Mouse (Mus musculus): ENCODE data around the gene Ckap4. TPM values are rescaled to one million over a fixed set of nuclear protein-coding genes. Genes with fewer than 3 reads are reported as not detected.

The Ckap4 gene
- 86.8 and 120 TPM in 2 replicates for total RNA-seq (2012; rRNA removed)

- H3K27ac ChIP-seq (ENCODE audit: insufficient read depth, low read depth, low read length, poor library complexity, severe bottlenecking), result no peak within 1 kb of the TSS
- no peak for TF ChIP-seq MAFK (IDR thresholded peaks at IDR 0.05; ENCODE audit: insufficient read depth, low read depth, low read length)
- in situ Hi-C loops (cut with MboI; ENCODE audit: low sequenced_read_pairs in 2 of 2, unreplicated experiment in 2 of 2), result no loop called here
- H3K4me3 ChIP-seq (ENCODE audit: insufficient read depth in 1 of 2, low read depth in 1 of 2, low read length in 2 of 2, poor library complexity in 1 of 2, severe bottlenecking in 1 of 2), result peak within 1 kb of the TSS; percentile 89
- no peaks in the 10 kb centered on the region for H3K9me3 ChIP-seq (ENCODE audit: control insufficient read depth, insufficient read depth, low read depth, low read length)
- H3K36me3 ChIP-seq (ENCODE audit: control insufficient read depth, insufficient read depth, low read length, poor library complexity, severe bottlenecking), result peaks cover 6% of the 10 kb centered on the region; the same call in 1 of the 2 replicates
- peak within 1 kb of the TSS; percentile 86 for H3K9ac ChIP-seq (ENCODE audit: insufficient read depth, low read depth, low read length, poor library complexity, severe bottlenecking)
- peak; percentile 47 for DNase-seq (ENCODE audit: low read depth, low spot score)
- H3K4me1 ChIP-seq (ENCODE audit: control insufficient read depth in 2 of 2, insufficient read depth in 2 of 2, low read length in 2 of 2, poor library complexity in 1 of 2), result peaks cover 11 to 19% of the 10 kb centered on the region in 2 experiments
These were observed at the start of gene Ckap4 for GRCm38 (mm10) chr10:84533912-84534671. TSS of gene Ckap4 (minus strand) at chr10:84534062.

DNA sequence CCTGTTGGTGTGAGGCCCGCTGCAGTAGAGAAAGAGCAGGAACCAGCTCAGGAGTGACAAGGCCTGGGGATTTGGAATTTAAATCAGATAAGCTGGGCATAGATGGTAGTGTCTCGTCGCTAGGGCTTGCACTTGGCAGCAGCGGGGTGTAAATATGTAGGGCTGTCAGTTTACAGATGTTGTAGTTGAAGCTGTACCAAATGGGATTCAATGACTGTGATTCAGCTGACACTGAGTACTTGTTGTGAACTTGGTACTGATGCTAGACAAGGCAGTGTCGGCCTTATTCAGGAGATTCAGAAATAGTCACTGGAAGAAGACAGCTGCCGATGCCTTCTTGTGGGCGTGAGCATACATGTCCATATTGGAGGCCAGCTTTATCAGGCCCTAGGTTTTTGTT is 48.4 kb upstream of the Ckap4 start:
- H3K9ac ChIP-seq (ENCODE audit: insufficient read depth, low read depth, low read length, poor library complexity, severe bottlenecking), result no peak overlapping the region
- no peaks in the 10 kb centered on the region for H3K9me3 ChIP-seq (ENCODE audit: control insufficient read depth, insufficient read depth, low read depth, low read length)
- DNase-seq (ENCODE audit: low read depth, low spot score), result no peak
- H3K4me1 ChIP-seq (ENCODE audit: control insufficient read depth in 2 of 2, insufficient read depth in 2 of 2, low read length in 2 of 2, poor library complexity in 1 of 2), result peaks cover 0 to 5% of the 10 kb centered on the region in 2 experiments; a peak in 2 of 4 replicates
- H3K36me3 ChIP-seq (ENCODE audit: control insufficient read depth, insufficient read depth, low read length, poor library complexity, severe bottlenecking), result no peaks in the 10 kb centered on the region
- TF ChIP-seq ZC3H11A (IDR thresholded peaks at IDR 0.05; ENCODE audit: borderline replicate concordance, low read depth, low read length) (no peak), HCFC1 (IDR thresholded peaks at IDR 0.05; ENCODE audit: borderline replicate concordance, insufficient read depth, low read length) (no peak), CHD2 (IDR thresholded peaks at IDR 0.05; ENCODE audit: low read depth, low read length) (no peak), MAFK (IDR thresholded peaks at IDR 0.05; ENCODE audit: insufficient read depth, low read depth, low read length) (no peak), ZNF384 (IDR thresholded peaks at IDR 0.05; ENCODE audit: low read depth, low read length) (no peak)
- H3K4me3 ChIP-seq (ENCODE audit: insufficient read depth in 1 of 2, low read depth in 1 of 2, low read length in 2 of 2, poor library complexity in 1 of 2, severe bottlenecking in 1 of 2), result no peak overlapping the region
- H3K27ac ChIP-seq (ENCODE audit: insufficient read depth, low read depth, low read length, poor library complexity, severe bottlenecking), result no peak overlapping the region
- in situ Hi-C loops (cut with MboI; ENCODE audit: low sequenced_read_pairs in 2 of 2, unreplicated experiment in 2 of 2), result no loop called here

DNA sequence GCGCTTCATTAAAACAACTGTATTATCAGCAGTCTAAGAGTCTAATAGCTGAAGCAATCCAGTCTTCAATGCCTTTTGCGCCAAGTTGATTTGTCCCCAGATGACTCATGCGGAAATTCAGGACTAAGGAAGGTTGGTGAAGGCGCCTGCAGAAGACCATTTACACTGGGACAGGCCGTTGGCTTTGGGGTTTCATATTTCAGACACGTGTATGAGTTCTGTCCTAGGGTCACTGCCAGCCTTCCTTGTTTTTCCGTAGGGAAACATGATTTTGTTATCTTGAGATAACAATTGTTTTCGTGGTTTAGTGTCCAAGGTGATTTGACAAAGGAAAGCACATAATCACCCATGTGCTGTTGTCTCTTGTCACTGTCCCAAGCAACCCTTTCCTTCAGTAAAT is 47.3 kb upstream of the Ckap4 start:
- no peaks in the 10 kb centered on the region for H3K9me3 ChIP-seq (ENCODE audit: control insufficient read depth, insufficient read depth, low read depth, low read length)
- H3K36me3 ChIP-seq (ENCODE audit: control insufficient read depth, insufficient read depth, low read length, poor library complexity, severe bottlenecking), result no peaks in the 10 kb centered on the region
- no peak for DNase-seq (ENCODE audit: low read depth, low spot score)
- in situ Hi-C loops (cut with MboI; ENCODE audit: low sequenced_read_pairs in 2 of 2, unreplicated experiment in 2 of 2), result no loop called here
- peaks cover 0 to 5% of the 10 kb centered on the region in 2 experiments; a peak in 2 of 4 replicates for H3K4me1 ChIP-seq (ENCODE audit: control insufficient read depth in 2 of 2, insufficient read depth in 2 of 2, low read length in 2 of 2, poor library complexity in 1 of 2)
- no peak for TF ChIP-seq MAFK (IDR thresholded peaks at IDR 0.05; ENCODE audit: insufficient read depth, low read depth, low read length)
- no peak for TF ChIP-seq ZNF384 (IDR thresholded peaks at IDR 0.05; ENCODE audit: low read depth, low read length)
- TF ChIP-seq CHD2 (IDR thresholded peaks at IDR 0.05; ENCODE audit: low read depth, low read length), result no peak
- no peak for TF ChIP-seq ZC3H11A (IDR thresholded peaks at IDR 0.05; ENCODE audit: borderline replicate concordance, low read depth, low read length)
- no peak for TF ChIP-seq HCFC1 (IDR thresholded peaks at IDR 0.05; ENCODE audit: borderline replicate concordance, insufficient read depth, low read length)
- H3K27ac ChIP-seq (ENCODE audit: insufficient read depth, low read depth, low read length, poor library complexity, severe bottlenecking), result no peak overlapping the region
- H3K9ac ChIP-seq (ENCODE audit: insufficient read depth, low read depth, low read length, poor library complexity, severe bottlenecking), result no peak overlapping the region
- no peak overlapping the region for H3K4me3 ChIP-seq (ENCODE audit: insufficient read depth in 1 of 2, low read depth in 1 of 2, low read length in 2 of 2, poor library complexity in 1 of 2, severe bottlenecking in 1 of 2)

DNA sequence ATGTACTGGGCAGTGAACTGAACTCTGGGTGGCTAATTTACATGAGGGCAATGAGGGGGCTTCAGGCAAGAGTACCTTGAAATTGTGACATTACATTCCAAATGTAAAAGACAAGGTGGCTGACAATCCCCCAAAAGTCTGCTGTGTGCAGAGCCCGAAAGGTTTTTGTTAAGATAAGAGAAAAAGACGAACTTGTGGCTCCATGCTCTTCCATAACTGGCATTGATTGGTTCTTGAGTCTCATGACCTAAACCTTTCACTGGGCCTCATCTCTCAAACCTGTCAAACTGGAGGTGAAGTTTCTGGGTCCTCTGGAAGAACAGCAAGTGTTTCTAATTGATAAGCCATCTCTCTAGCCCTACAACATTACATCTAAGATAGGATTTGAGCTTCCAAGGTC is 45.7 kb upstream of the Ckap4 start:
- peaks cover 0 to 5% of the 10 kb centered on the region in 2 experiments; a peak in 2 of 4 replicates for H3K4me1 ChIP-seq (ENCODE audit: control insufficient read depth in 2 of 2, insufficient read depth in 2 of 2, low read length in 2 of 2, poor library complexity in 1 of 2)
- DNase-seq (ENCODE audit: low read depth, low spot score), result no peak
- in situ Hi-C loops (cut with MboI; ENCODE audit: low sequenced_read_pairs in 2 of 2, unreplicated experiment in 2 of 2), result no loop called here

DNA sequence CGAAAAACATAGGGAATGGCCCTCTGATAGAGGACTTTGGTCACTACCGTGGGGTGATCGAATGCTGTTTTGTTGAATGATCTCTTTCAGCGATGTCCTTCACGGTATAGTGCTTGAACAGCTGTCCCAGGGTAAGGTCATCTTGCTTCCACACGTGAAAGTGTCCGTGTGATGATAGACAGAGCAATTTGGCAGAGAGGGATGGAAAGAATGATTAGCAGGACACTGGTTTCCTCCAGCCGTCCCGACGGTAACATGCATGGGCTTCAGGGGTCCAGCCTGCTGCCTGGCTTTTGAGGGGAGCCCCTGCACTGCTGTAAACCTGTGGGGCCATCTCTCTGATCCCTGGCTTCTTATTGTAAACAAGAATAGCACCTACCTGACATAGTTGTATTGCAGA is 44.9 kb upstream of the Ckap4 start:
- in situ Hi-C loops (cut with MboI; ENCODE audit: low sequenced_read_pairs in 2 of 2, unreplicated experiment in 2 of 2), result no loop called here
- TF ChIP-seq MAFK (IDR thresholded peaks at IDR 0.05; ENCODE audit: insufficient read depth, low read depth, low read length) (no peak), ZC3H11A (IDR thresholded peaks at IDR 0.05; ENCODE audit: borderline replicate concordance, low read depth, low read length) (no peak), HCFC1 (IDR thresholded peaks at IDR 0.05; ENCODE audit: borderline replicate concordance, insufficient read depth, low read length) (no peak), ZNF384 (IDR thresholded peaks at IDR 0.05; ENCODE audit: low read depth, low read length) (no peak), CHD2 (IDR thresholded peaks at IDR 0.05; ENCODE audit: low read depth, low read length) (no peak)

More for the DNA sequence above, 45.7 kb upstream of the Ckap4 start:
- H3K9me3 ChIP-seq (ENCODE audit: control insufficient read depth, insufficient read depth, low read depth, low read length), result no peaks in the 10 kb centered on the region
- no peak for TF ChIP-seq CHD2 (IDR thresholded peaks at IDR 0.05; ENCODE audit: low read depth, low read length)
- TF ChIP-seq MAFK (IDR thresholded peaks at IDR 0.05; ENCODE audit: insufficient read depth, low read depth, low read length), result no peak
- no peaks in the 10 kb centered on the region for H3K36me3 ChIP-seq (ENCODE audit: control insufficient read depth, insufficient read depth, low read length, poor library complexity, severe bottlenecking)
- H3K9ac ChIP-seq (ENCODE audit: insufficient read depth, low read depth, low read length, poor library complexity, severe bottlenecking), result no peak overlapping the region
- no peak overlapping the region for H3K4me3 ChIP-seq (ENCODE audit: insufficient read depth in 1 of 2, low read depth in 1 of 2, low read length in 2 of 2, poor library complexity in 1 of 2, severe bottlenecking in 1 of 2)
- H3K27ac ChIP-seq (ENCODE audit: insufficient read depth, low read depth, low read length, poor library complexity, severe bottlenecking), result no peak overlapping the region

More for the DNA sequence above, 44.9 kb upstream of the Ckap4 start:
- H3K4me1 ChIP-seq (ENCODE audit: control insufficient read depth in 2 of 2, insufficient read depth in 2 of 2, low read length in 2 of 2, poor library complexity in 1 of 2), result peaks cover 0 to 5% of the 10 kb centered on the region in 2 experiments; a peak in 2 of 4 replicates
- H3K9ac ChIP-seq (ENCODE audit: insufficient read depth, low read depth, low read length, poor library complexity, severe bottlenecking), result no peak overlapping the region
- no peaks in the 10 kb centered on the region for H3K9me3 ChIP-seq (ENCODE audit: control insufficient read depth, insufficient read depth, low read depth, low read length)
- H3K27ac ChIP-seq (ENCODE audit: insufficient read depth, low read depth, low read length, poor library complexity, severe bottlenecking), result no peak overlapping the region
- no peak overlapping the region for H3K4me3 ChIP-seq (ENCODE audit: insufficient read depth in 1 of 2, low read depth in 1 of 2, low read length in 2 of 2, poor library complexity in 1 of 2, severe bottlenecking in 1 of 2)
- H3K36me3 ChIP-seq (ENCODE audit: control insufficient read depth, insufficient read depth, low read length, poor library complexity, severe bottlenecking), result no peaks in the 10 kb centered on the region
- DNase-seq (ENCODE audit: low read depth, low spot score), result no peak

All from ES-E14 (cell line).